Mouse (Mus musculus) ES-E14 (cell line): Measurements from ENCODE around the gene Adam1a. TPM values are rescaled to one million over a fixed set of nuclear protein-coding genes. Genes with fewer than 3 reads are reported as not detected.

Source experiments
- DNase-seq: peaks from one replicate; pipeline ENCODE4 v3.0.0-alpha.2; 2013; ENCODE audit warnings: low read depth, low spot score
- H3K27ac ChIP-seq: 2 replicates; pipeline ENCODE4 v1.5.1; 2012; ENCODE audit warnings: low read depth, mild to moderate bottlenecking, low read length, moderate library complexity, mixed read lengths; ENCODE audit not compliant: poor library complexity, insufficient read depth, severe bottlenecking
- H3K36me3 ChIP-seq: 2 replicates; pipeline ENCODE4 v1.6.1; 2012; ENCODE audit warnings: mild to moderate bottlenecking, low read length, moderate library complexity, mixed read lengths; ENCODE audit not compliant: control insufficient read depth, poor library complexity, insufficient read depth, severe bottlenecking
- H3K4me1 ChIP-seq, 2 experiments: fragments of 150-350 bp in 1 of 2; sonication (generic) in 1 of 2; 2 replicates each; pipeline ENCODE4 v1.6.1; 2012; ENCODE audit warnings: low read length in 2 of 2, mild to moderate bottlenecking in 1 of 2, mixed read lengths in 1 of 2; ENCODE audit not compliant: control insufficient read depth in 2 of 2, insufficient read depth in 2 of 2, poor library complexity in 1 of 2
- H3K4me3 ChIP-seq, 2 experiments: fragments of 150-350 bp in 1 of 2; sonication (generic) in 1 of 2; 2 replicates each; pipeline ENCODE4 v1.5.1; 2012; ENCODE audit warnings: low read length in 2 of 2, low read depth in 1 of 2, mild to moderate bottlenecking in 1 of 2, mixed read lengths in 1 of 2; ENCODE audit not compliant: insufficient read depth in 1 of 2, poor library complexity in 1 of 2, severe bottlenecking in 1 of 2
- H3K9ac ChIP-seq: 2 replicates; pipeline ENCODE4 v1.6.1; 2012; ENCODE audit warnings: low read depth, mild to moderate bottlenecking, low read length, mixed read lengths; ENCODE audit not compliant: poor library complexity, insufficient read depth, severe bottlenecking
- H3K9me3 ChIP-seq: fragments of 150-350 bp; sonication (generic); 2 replicates; pipeline ENCODE4 v1.6.1; 2012; ENCODE audit warnings: low read depth, mild to moderate bottlenecking, low read length; ENCODE audit not compliant: control insufficient read depth, insufficient read depth
- CHD2 ChIP-seq: IDR thresholded peaks from 2 replicates; pipeline ENCODE4 v1.6.1; 2014; ENCODE audit warnings: mild to moderate bottlenecking, low read depth, low read length, inconsistent platforms
- HCFC1 ChIP-seq: IDR thresholded peaks from 2 replicates; pipeline ENCODE4 v1.6.1; 2012; ENCODE audit warnings: low read length, inconsistent platforms, borderline replicate concordance; ENCODE audit not compliant: insufficient read depth
- MAFK ChIP-seq: IDR thresholded peaks from 2 replicates; pipeline ENCODE4 v1.6.1; 2014; ENCODE audit warnings: mild to moderate bottlenecking, low read depth, low read length, inconsistent platforms; ENCODE audit not compliant: insufficient read depth
- ZC3H11A ChIP-seq: IDR thresholded peaks from 2 replicates; pipeline ENCODE4 v1.6.1; 2012; ENCODE audit warnings: low read depth, mild to moderate bottlenecking, inconsistent platforms, low read length, borderline replicate concordance
- ZNF384 ChIP-seq: IDR thresholded peaks from 2 replicates; pipeline ENCODE4 v1.6.1; 2012; ENCODE audit warnings: low read depth, low read length, inconsistent platforms
- in situ Hi-C, 2 experiments: fragments of 600-800 bp; cut with MboI; formaldehyde crosslinking; loops; one replicate each; pipeline ENCODE4 v1.15.1; 2025; ENCODE audit warnings: low sequenced_read_pairs in 2 of 2, inconsistent platforms in 1 of 2; ENCODE audit not compliant: unreplicated experiment in 2 of 2
- total RNA-seq: library from RNA; depleted of rRNA; stranded (reverse); fragments of 300-350 nt; gene quantifications from 2 replicates; pipeline ENCODE4 v1.2.3, GENCODE M21; 2012

Adam1a gene
- total RNA-seq, 1 experiment, result 6.1 TPM

- no peak for TF ChIP-seq ZNF384
- no peak for TF ChIP-seq CHD2
- TF ChIP-seq MAFK, result no peak
- TF ChIP-seq ZC3H11A, result no peak
- TF ChIP-seq HCFC1, result no peak
- Histone ChIP-seq H3K4me1 (peaks cover 0 to 4% of the 10 kb centered on the region in 2 experiments; a peak in 1 of 4 replicates), H3K9me3 (no peaks in the 10 kb centered on the region), H3K36me3 (no peaks in the 10 kb centered on the region), H3K4me3 (peak overlapping the region; percentile 85 to 88), H3K9ac (peak overlapping the region; percentile 94; the same call in 1 of the 2 replicates), H3K27ac (no peak overlapping the region)
- in situ Hi-C loops, result no loop called here
- no peak for DNase-seq
Measured at GRCm38 (mm10) chr5:121546530-121546895, 1.2 kb upstream of the Adam1a start.

GRCm38 (mm10) chr5:121545793-121546529 is 679 bp upstream of the Adam1a start, which contains the start of gene Mapkapk5:
Gene Mapkapk5 (minus strand): TSS chr5:121545905.
- Histone ChIP-seq H3K4me1 (peaks cover 0 to 5% of the 10 kb centered on the region in 2 experiments; a peak in 2 of 4 replicates), H3K9me3 (no peaks in the 10 kb centered on the region), H3K36me3 (no peaks in the 10 kb centered on the region), H3K9ac (peak within 1 kb of the TSS; percentile 94), H3K4me3 (peak within 1 kb of the TSS; percentile 85 to 88), H3K27ac (peak within 1 kb of the TSS; percentile 66)
- in situ Hi-C loops, result no loop called here
- peak; percentile 95 for DNase-seq
- TF ChIP-seq ZC3H11A (no peak), CHD2 (no peak), MAFK (no peak), ZNF384 (no peak), HCFC1 (peak; percentile 89)

- TF ChIP-seq CHD2, result no peak
- peak; percentile 52; the same call in 1 of the 2 replicates for TF ChIP-seq ZNF384
- Histone ChIP-seq H3K27ac (no peak overlapping the region), H3K9me3 (no peaks in the 10 kb centered on the region), H3K4me1 (peaks cover 5 to 9% of the 10 kb centered on the region in 2 experiments; a peak in 3 of 4 replicates), H3K4me3 (no peak overlapping the region), H3K9ac (no peak overlapping the region), H3K36me3 (no peaks in the 10 kb centered on the region)
- in situ Hi-C loops, result no loop called here
- no peak for DNase-seq
Measured at GRCm38 (mm10) chr5:121543370-121543769, 1.9 kb downstream of the Adam1a start.

- peaks cover 3% of the 10 kb centered on the region for H3K36me3 ChIP-seq
- TF ChIP-seq HCFC1, result no peak
Measured at GRCm38 (mm10) chr5:121541235-121541634, 4.0 kb downstream of the Adam1a start.

GRCm38 (mm10) chr5:121540066-121540465 is 5.2 kb downstream of the Adam1a start:
- Histone ChIP-seq H3K27ac (peak overlapping the region; percentile 9; the same call in 1 of the 2 replicates), H3K4me3 (no peak overlapping the region), H3K36me3 (peaks cover 8% of the 10 kb centered on the region), H3K4me1 (peaks cover 10 to 13% of the 10 kb centered on the region in 2 experiments), H3K9ac (no peak overlapping the region), H3K9me3 (no peaks in the 10 kb centered on the region)
- TF ChIP-seq CHD2 (no peak), ZNF384 (no peak), MAFK (no peak), HCFC1 (no peak), ZC3H11A (no peak)
- DNase-seq, result no peak
- in situ Hi-C loops, result no loop called here

More at GRCm38 (mm10) chr5:121541235-121541634, 4.0 kb downstream of the Adam1a start:
- Histone ChIP-seq H3K9me3 (no peaks in the 10 kb centered on the region), H3K4me3 (no peak overlapping the region), H3K27ac (no peak overlapping the region), H3K4me1 (peaks cover 10 to 13% of the 10 kb centered on the region in 2 experiments), H3K9ac (no peak overlapping the region)
- no peak for DNase-seq
- in situ Hi-C loops, result no loop called here
